Mouse (Mus musculus) natural killer cell, adult 2 months (primary cell): ENCODE measurements at regions not wholly inside any gene's neighbourhood (a gene's known extent, or its start where the extent isn't known, plus 50 kb on each side); places are given as distances from the start of the nearest gene placed in this dataset.
A peak's percentile ranks its signal among the peaks of the same experiment; 100 is the strongest.

Experiments used
- DNase-seq, 2 experiments: peaks; one replicate each; pipeline ENCODE4 v3.0.0; 2022; ENCODE audit warnings: low spot score in 2 of 2

DNA sequence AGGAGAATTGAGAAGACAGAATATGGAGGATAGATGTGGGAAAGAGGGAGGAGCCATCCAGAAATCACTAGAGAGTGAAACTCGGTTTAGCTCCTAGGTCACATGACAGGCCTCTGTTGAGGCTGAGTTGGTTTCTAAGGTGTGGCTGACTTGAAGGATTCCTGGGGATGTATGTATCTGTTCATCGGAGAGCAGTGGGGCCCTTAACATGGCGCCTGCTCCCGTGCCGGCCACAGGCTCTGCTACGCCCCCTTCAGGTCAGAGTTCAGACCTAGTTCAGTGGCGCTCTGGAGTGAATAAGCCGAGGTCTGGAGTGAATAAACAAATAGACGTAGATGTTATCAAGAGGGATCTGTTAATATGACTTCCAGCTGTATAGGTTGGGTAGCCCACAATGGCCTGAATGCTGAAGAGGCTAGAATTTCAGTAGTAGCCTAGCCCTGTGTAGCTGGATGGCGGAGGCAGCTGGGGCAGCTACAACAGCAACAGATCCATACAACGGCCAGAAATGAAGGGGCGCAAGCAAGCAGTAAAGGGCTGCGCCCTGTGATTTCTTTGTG, 239.4 kb downstream of the Gm10260 start:
- DNase-seq, result no peak

DNA sequence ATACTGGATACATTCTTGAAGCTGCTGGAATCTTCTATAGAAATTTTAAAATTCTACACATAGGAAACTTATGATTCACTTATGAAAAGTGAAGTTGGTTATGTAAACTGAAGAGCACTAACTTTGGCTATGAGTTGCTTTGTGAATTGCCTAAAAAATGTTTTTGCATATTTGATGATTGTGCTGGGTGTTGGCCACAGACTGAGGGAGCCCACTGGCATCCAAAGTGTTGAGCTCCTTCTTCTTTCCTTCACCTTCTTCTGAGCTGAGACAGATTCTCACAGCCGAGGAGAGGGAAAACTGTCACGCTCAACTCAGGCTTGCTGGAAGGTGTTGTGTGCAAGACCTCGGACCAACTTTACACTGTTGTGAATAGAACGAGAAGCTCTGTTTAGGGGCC, 243.7 kb downstream of the Gm10260 start:
- no peak for DNase-seq

GRCm38 (mm10) chr13:97514421-97515066, 245.9 kb downstream of the Gm10260 start:
- no peak for DNase-seq

DNA sequence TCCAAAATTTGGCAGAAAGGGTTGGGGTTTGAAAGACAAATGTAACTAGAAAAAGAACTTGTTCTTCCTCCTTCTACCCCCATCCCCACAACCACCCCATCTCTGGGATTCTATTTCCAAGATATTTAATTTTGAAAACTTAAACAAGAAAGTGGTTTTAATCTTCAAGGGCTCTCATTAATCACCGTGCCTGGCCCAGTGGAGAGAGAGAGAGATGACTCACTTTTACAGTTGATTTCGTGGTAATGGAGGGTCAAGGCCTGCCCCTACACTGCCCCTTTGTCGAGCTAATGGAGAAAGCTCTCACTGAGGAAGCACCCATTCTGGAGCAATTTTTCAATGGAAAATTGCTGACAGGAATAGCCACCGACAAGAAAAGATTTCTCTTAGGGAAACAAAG, 247.9 kb downstream of the Gm10260 start:
- DNase-seq, result no peak

- no peak for DNase-seq
These were observed 249.8 kb downstream of the Gm10260 start for GRCm38 (mm10) chr13:97510431-97511261.

- DNase-seq, result no peak
These were observed 255.5 kb downstream of the Gm10260 start for GRCm38 (mm10) chr13:97504949-97505348.

DNA sequence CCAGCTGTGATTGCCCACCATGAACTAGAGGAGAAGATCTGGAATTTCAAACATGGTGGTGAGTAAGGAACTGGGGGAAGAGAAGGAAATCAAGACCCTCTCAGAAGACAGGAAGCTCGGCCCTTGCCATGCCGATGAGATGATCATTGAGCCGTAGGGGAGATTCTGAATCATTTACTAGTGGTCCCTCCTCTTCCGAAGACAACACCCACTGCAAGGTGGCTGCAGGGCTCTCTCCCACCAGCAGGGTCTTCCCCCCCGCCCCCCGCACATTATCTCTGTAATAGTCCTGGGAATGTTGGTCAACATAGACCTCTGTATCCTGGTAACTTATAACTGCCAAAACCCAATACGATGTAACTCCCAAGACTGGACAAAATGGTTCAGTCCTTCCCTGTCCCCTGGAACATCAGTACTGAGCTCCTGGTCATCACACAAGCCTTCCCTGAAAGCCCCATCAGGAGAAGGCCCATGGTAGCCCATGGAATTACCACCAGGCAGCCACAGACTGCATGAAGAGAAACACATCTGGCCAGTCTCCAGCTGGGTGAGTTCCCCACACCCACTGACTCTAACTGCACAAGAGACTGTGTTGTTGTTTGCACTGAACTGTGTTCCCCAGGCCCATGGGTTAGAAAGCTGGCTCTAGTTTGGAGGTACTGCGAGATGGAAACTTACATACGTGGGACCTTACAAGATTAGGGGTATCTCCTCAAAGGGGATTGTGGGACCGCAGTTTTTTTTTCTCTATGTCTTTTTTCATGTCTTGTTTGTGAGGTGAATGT, 256.3 kb downstream of the Gm10260 start:
- DNase-seq, result no peak

GRCm38 (mm10) chr13:97503391-97503790, 257.0 kb downstream of the Gm10260 start:
- no peak for DNase-seq

DNA sequence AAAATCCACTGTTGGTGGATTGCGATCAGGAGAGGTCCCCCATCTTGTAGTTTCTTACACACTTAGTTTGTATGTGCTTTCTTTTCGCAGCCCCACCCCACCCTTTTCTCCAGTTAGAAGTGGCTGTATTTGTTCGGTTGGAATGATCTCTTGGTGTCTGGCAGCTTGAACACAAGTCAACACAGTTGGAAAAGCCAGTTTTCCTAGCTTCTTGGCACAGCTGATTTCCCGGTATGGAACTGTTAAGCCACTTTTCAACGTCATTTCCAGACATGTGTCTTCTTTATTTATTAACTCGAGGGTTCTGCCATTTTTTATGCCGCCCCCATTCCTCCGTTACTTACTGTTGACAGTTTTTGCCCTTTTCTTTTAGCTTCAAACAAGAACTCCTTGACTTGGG, 259.2 kb downstream of the Enc1 start:
- DNase-seq, result no peak

GRCm38 (mm10) chr13:97498981-97499380, 258.1 kb downstream of the Enc1 start:
- DNase-seq, result peak; percentile 14 to 26

- no peak for DNase-seq
These were observed 257.0 kb downstream of the Enc1 start for GRCm38 (mm10) chr13:97497928-97498327.

DNA sequence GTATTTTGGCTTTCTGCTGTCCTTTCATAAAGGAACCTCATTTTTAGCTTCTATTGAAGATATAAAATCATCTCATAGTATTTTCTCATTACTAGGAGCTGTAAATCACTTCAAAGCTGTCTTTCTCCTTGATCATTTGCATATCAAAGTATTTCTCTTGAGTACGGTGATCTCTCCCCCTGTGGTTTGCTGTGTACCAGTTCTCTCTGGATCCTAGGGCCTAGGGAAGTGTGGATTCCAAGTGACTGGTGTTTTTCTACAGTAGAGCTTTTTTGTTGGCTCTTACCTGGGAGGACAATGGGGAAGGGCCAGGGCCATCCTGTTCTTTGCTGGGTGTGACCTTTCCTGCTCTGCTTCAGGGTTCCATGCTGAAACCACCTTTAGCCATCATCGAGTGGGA, 253.9 kb downstream of the Enc1 start:
- no peak for DNase-seq

DNA sequence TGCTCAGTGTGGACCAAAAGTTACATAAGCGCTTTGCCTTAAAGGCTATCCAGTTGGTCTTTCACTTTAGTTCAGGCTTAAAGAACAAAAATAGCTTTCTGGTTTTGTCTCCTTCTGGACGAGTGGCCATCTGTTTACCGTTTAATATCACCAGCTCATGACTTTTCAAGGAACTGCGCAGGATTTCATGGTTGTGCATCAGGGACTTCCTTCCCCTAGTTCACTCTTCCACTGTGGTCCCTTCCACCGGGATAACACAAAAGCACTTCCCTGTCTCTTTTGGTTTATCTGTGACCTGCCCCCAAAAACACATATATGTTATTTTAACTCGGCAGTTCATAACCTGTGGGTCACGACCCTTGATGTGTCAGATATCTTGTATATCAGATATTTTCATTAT, 252.9 kb downstream of the Enc1 start:
- DNase-seq, result no peak

- no peak for DNase-seq
These were observed 252.2 kb downstream of the Enc1 start for GRCm38 (mm10) chr13:97492958-97493735.

DNA sequence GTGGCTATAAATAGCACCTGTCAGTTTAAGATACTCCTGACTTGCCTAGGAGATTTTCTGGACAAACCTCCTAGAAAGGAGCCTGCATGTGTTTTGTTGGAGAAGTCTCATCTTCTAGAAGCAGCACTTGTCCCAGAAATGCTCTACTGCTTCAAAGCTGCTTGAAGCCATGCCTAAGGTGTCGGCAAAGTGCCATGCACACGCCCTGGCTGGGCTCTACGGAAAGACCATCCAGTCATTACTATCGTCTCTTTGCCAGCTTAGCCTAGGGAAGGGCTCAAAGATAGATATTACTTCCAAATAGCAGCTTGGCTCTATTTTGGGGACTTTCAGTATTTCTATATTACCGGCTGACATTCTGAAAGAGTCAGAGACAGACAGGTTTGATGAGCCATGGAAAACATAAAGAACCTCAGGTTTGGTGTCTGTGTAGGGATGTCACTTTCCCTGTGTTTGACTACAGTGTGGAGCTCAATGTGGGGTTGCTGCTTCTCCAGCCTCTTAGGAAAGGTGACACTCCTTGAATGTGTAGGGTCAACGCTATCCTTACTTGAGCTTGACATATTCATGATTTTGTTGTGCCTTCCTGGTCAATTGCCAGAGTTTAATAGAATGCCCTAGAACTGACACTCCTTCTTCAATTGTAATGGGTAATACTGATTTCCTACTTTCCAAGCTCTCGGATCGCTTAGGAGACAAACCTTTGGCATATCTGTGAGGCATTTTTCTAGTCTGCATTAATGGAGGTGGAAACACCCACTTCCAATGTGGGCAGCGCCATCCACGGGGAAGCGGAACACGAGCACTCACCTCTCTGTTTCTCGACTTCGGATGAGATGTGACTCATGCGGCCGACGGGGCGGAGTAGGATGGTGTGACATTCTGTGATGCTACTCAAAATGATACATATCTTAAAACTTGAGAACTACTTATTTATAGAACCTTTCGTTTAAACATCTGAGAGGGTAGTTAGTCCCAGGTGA, 251.3 kb downstream of the Enc1 start:
- no peak for DNase-seq

GRCm38 (mm10) chr13:97490131-97490530, 249.2 kb downstream of the Enc1 start:
- no peak for DNase-seq

GRCm38 (mm10) chr13:97489721-97490120, 248.8 kb downstream of the Enc1 start:
- DNase-seq, result no peak

DNA sequence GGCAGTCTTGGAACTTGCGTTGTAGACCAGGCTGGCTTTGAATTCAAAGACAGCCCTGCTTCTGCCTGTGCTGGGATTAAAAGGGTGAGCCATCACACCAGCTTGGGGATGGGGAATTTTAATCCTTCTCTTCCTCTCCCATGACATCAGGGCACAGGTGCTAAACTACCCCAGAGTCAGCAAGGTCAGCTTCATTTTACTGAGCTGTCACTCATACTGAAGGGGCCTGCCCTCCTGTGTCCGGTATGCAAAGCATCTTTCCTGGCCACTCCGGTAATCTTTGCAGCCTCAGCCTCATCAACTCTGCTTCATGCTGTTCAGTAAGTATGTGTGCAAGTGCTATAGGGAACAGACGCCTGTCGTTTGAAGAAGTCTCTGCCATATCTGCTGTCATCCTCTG, 248.1 kb downstream of the Enc1 start:
- no peak for DNase-seq

DNA sequence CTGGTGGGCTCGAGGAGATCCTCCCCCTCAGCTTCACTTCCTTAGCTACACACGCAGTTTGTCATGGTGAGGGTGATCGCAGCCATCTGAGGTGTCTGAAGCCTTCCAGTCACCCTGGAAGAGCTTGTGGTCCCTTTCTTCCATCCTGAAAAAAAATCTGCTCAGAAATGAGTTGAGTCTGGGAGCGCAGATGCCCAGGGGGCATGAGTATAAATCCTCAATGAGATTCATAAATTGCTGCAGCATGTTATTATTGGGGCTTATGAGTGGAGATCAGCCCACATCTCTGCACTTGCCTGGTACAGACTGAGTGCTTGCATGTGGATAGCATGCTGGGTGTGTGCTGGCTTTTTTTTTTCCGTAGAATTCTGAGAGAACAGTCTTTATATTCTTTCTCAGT, 247.6 kb downstream of the Enc1 start:
- no peak for DNase-seq

DNA sequence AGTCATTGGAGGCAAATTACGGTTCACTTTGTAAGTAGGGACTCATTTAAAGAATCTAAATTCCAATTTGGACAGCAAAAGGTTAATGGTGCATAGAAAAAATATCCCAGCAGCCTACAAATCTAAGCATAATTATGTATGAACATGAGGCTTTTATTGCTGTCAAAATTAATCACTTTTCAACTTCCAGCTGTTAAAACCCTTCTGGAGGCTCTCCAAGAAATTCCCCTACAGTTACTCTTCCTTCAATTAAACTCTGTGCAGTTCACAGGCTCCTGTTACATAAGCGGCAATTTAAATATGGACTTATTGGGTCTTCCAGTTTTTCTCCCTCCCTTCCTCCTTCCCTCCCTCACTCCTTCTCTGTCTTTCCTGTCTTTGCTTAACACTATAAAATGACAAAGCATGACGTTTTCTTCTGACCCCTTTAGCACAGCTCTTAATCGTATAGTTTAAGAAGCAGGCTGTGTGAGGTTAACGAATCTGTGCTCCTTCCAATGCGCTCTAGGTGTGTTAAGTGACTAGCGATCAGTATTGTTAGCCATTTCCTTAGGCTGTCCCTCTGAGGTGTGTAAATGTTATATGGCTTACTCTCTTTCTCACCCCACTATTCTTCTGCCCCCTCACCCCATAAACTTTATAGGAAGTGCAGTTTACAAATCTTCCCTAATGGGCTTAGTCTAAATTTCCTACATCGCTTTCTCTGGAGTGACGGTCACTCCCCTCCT, 247.0 kb downstream of the Enc1 start:
- DNase-seq, result no peak
